Mouse (Mus musculus) 416B (cell line): ENCODE measurements at regions not wholly inside any gene's neighbourhood (a gene's known extent, or its start where the extent isn't known, plus 50 kb on each side); places are given as distances from the start of the nearest gene placed in this dataset.

Experiments used
- DNase-seq: peaks from one replicate; pipeline ENCODE4 v3.0.0; 2011; ENCODE audit warnings: low read depth

- DNase-seq: no peak
Observed at GRCm38 (mm10) chr5:37980692-37981091, 57.9 kb upstream of the Stx18 start.

DNA sequence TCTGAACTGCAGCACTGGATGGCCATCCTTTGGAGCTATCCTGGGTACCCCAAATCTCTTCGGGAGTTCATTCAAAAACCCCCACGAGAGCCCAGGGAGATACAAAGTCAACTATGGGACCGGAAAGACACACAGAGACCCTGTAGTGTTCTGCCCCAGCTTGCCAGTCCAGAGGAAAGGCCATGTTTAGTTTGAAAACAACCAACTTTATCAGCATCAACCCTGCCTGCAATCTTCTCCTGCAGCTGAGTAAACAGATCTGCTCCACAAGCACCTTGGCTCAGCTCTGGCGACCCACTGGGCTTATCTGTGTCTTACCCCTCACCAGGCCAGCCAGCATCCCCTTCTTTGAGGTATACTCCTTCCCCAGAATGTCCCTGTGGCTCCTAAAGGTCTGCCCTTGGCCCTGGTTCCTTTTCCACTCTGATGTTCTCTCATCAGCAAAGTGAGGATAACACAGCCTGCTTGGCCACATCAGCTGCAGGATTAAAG, 61.6 kb upstream of the Stx18 start:
- no peak for DNase-seq

GRCm38 (mm10) chr5:37972980-37973545, 65.5 kb upstream of the Stx18 start:
- no peak for DNase-seq

DNA sequence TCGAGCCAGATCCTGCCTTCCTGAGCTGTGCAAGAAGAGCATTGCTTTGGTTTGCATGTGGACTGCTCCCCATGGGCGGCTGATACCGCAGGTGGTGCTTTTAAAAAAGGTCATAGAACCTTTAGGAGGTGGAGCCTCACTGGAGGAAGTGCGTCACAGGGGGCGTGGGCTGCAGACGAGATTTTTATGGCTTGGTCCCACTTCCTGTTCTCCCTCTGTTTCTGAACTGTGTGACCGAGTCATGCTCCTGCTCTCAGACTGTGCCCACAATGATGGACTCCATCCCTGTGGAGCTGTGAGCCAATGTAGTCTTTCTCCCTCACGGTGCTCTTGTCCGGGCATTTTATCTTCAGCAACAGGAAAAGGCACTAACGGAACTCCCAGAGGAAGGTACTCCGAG, 66.8 kb upstream of the Stx18 start:
- no peak for DNase-seq

GRCm38 (mm10) chr5:37968596-37968995, 69.9 kb upstream of the Stx18 start:
- DNase-seq: no peak

GRCm38 (mm10) chr5:37967914-37968375, 70.6 kb upstream of the Stx18 start:
- DNase-seq: no peak

GRCm38 (mm10) chr5:37967106-37967913, 71.2 kb upstream of the Stx18 start:
- DNase-seq: no peak

DNA sequence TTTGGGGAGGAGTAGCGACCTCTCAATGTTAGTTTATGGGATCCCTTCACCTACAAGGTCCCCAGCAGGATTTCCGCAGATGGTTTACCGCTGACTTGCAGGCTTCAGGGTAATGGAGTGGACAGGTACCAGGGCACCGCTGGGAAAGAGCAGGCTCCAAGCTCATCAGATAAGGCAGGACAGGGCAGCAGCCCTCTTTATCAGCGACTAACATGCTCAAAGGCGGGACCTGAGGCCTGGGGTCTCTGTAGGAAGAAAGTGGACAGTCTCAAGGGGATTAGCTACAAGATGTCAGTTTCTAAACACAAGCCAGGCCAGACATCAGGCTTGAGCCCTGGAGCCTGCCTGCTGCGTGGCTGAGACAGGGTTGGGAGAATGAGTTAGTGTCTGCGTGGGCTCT, 74.9 kb upstream of the Stx18 start:
- DNase-seq: no peak

GRCm38 (mm10) chr5:37962513-37962912, 76.0 kb upstream of the Stx18 start:
- DNase-seq: no peak

DNA sequence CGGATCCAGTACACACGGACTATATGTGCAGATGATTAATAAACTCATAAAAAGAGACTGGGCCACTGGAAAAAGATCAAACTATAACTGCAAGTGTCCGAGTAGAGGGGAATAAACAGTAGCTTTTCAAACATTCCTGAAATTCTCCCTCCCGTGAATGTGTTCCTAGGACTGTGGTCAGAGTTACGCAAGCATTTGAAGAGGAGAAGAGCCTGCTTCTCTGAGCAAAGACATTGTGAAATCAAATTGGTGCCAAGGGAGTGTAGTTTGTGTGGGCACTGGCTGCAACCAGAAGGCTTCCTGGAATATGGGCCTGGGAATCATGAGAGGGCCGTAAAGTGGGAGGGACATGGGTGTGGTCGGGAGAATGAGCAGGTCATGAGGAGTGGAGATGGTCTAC, 78.3 kb upstream of the Stx18 start:
- no peak for DNase-seq

DNA sequence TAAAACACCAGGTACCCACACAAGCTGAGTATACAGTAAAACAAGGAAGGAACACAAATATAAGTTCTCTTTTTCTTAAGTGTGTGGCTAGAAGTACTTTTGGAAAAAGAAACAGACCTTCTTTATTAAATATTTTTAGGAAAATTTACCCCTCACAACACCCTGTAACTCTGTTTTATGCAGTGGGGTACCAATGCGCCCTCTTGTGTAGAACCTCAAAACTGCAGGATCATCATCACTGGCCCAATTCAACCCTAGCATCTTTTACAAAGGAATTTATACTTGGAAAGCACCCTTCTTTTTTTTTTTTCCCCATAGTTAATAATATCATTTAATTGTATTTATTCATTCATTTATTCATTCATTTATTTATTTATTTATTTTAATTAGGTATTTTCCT, 86.4 kb upstream of the Stx18 start:
- peak; percentile 15 for DNase-seq

DNA sequence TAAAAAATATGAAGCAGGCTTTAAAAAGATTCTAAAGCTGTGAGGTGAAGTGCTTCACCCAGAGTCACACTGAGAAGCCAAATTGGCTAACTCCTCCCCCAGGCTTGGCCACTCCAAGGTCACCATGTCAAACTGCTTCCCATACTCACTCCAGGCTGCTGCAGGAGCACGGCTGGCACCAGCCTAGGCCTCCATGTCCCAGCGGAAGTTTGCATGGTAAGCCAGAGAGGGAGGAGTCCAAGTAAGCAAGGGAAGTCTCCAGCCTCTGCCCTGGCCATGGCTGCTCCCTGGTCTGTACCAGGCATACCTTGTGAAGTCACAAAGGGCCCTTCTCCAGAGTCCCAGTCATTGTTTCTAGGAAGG, 105.8 kb upstream of the Stx18 start:
- DNase-seq: no peak

- DNase-seq: no peak
Observed at GRCm38 (mm10) chr5:37932086-37932759, 106.3 kb upstream of the Stx18 start.

DNA sequence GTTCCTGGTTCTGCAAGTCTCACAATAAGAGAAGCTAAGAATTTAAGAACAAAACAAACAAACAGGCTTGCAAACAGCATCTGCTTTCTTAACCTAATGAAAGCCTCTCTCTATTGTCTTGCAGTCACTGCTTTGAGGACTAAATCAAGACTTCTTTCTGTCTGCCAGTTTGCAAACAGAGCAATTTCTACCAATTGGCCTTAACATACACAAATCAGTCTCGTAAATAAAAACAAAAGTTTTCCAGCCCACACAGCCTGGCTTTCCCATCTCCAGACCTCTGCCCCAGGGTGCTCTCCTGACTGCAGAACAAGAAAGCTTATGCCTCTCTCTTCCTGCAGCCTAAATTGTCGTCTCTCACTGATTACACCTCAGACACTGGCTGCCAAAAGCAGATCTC, 96.1 kb upstream of the Msx1 start:
- DNase-seq: no peak

DNA sequence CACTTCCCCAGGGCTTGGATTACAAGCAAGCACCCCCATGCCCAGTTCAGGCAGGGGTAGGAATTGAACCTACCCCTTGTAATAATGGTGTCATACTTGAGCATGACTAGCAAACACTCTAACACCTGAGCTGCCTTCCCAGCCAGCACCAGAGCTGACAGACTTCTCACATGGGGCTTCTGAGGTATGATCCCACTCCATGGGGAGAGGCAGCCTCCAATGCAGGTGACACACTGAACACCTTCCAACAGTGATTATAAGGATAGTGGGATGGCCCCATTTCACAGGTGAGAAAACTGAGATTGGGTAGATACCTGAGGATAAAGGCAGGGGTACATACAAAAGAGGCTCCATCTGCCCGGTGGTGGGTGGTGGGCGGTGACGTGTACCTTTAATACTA, 94.7 kb upstream of the Msx1 start:
- no peak for DNase-seq

DNA sequence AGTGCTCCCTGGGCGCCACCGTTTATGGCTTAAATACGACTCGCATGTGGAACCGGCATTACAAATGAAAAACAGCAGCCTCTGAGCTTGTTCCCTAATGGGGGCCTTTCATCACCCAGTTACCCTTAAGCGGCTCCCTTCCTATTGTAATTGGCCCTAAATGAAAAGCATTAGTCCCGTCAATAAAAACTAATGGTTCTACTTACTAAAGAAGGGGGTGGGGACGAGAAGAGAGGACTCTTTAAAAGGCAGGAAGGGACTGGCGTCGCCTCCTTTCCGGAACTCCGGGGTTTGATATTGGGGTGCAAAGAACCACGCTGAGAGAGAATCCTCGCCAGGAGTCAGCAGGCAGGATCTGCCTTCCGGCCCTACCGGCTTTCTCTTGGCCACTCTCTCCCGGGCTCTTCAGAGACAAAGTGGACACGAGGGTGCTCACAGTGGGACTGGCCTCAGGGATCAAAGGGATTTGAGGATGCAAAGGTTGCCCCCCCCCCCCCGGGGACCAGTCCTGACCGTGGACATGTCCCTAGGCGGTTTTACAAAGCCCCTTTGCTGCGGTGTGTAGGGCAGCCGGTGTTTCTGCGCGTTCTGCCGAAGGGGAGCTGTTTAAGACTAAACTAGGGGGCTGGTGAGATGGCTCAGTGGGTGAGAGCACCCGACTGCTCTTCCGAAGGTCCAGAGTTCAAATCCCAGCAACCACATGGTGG, 93.8 kb upstream of the Msx1 start:
- DNase-seq: no peak

DNA sequence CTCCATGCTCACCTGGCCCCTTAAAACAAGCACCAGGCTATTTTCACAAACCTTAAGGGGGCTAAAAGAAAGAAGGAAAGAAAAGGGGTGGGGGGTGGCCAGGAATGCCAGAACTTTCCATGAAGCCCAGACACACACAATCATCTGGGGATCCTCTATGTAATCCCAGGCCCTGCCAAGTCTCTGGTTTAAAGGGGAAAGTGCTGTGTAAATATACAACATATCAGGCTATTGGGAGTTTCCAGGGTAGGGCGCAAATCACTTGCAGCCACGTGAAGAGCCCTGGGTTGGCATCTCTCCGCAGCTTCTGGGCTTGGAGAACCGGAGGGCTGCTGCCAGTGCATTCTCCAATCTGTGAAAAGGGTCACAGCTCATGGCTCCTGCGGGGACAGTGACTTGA, 92.8 kb upstream of the Msx1 start:
- DNase-seq: no peak

DNA sequence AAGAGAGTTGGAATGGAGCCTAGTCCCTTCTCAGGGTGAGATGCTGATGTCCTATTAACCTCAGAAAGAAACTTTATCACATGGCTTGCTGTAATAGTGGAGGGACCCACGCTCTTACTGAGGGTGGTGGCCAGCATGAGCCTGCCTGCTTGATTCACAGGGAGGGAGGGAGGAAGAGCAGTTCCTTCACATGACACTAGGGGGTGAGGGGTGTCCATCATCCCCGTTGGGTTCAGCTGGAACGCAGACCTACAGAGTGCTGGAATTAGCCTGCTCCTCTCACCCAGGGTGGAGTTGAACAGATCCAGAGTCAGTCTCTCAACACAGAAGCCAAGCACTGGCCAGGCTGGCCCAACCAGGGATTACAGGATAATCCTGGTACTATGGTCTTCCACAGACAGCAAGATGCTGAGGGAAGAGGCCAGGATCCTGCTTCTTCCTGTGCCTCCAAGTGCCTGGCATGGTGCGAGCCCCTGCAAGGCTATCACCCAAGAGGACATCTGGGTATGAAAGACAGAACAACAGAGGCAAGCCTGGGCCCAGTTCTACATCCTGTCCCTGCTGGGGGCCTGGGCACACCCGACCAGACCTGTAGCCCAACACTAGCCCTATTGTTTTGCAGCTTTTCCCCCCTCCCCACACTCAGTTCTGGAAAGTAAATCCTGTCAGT, 80.4 kb upstream of the Msx1 start:
- peak; percentile 2 for DNase-seq

GRCm38 (mm10) chr5:37903861-37904260, 79.5 kb upstream of the Msx1 start:
- no peak for DNase-seq

- DNase-seq: no peak
Observed at GRCm38 (mm10) chr5:37902741-37903140, 78.4 kb upstream of the Msx1 start.

GRCm38 (mm10) chr5:37901861-37902291, 77.5 kb upstream of the Msx1 start:
- no peak for DNase-seq

GRCm38 (mm10) chr5:37898041-37898615, 73.7 kb upstream of the Msx1 start:
- no peak for DNase-seq
